Mouse (Mus musculus) neural tube, embryonic 11.5 days (tissue): Measurements from ENCODE around the gene Prdm10. TPM values are rescaled to one million over a fixed set of nuclear protein-coding genes. Genes with fewer than 3 reads are reported as not detected.

Source experiments
- ATAC-seq: fragments of 200-750 bp; cut with Nextera tagmentation; 2 replicates; pipeline ENCODE4 v1.8.0; 2017; ENCODE audit warnings: moderate number of reproducible peaks, mild to moderate bottlenecking, moderate TSS enrichment, moderate library complexity; ENCODE audit not compliant: insufficient read depth, low FRiP score, low TSS enrichment
- DNase-seq: peaks from one replicate; pipeline ENCODE4 v3.0.0-alpha.2; 2015; ENCODE audit warnings: low spot score
- H3K27ac ChIP-seq: fragments of 300-500 bp; sonication (generic); 2 replicates; pipeline ENCODE4 v1.5.1; 2014; ENCODE audit warnings: low read depth, mild to moderate bottlenecking, low read length
- H3K27me3 ChIP-seq: fragments of 300-500 bp; sonication (generic); 2 replicates; pipeline ENCODE4 v1.6.1; 2014; ENCODE audit warnings: mild to moderate bottlenecking, low read length, mixed read lengths; ENCODE audit not compliant: control insufficient read depth, insufficient read depth
- H3K36me3 ChIP-seq: fragments of 300-500 bp; sonication (generic); 2 replicates; pipeline ENCODE4 v1.6.1; 2014; ENCODE audit warnings: mild to moderate bottlenecking, low read length, moderate library complexity, mixed read lengths; ENCODE audit not compliant: control insufficient read depth, insufficient read depth
- H3K4me1 ChIP-seq: fragments of 300-500 bp; sonication (generic); 2 replicates; pipeline ENCODE4 v1.6.1; 2014; ENCODE audit warnings: low read length, mixed read lengths; ENCODE audit not compliant: control insufficient read depth, insufficient read depth
- H3K4me2 ChIP-seq: fragments of 300-500 bp; sonication (generic); 2 replicates; pipeline ENCODE4 v1.6.1; 2014; ENCODE audit warnings: low read depth, mild to moderate bottlenecking, moderate library complexity
- H3K4me3 ChIP-seq: fragments of 300-500 bp; sonication (generic); 2 replicates; pipeline ENCODE4 v1.5.1; 2014; ENCODE audit warnings: low read depth, low read length
- H3K9ac ChIP-seq: fragments of 300-500 bp; sonication (generic); 2 replicates; pipeline ENCODE4 v1.6.1; 2014; ENCODE audit warnings: mild to moderate bottlenecking, low read length
- H3K9me3 ChIP-seq: fragments of 300-500 bp; sonication (generic); 2 replicates; pipeline ENCODE4 v1.6.1; 2016; ENCODE audit warnings: low read length; ENCODE audit not compliant: control insufficient read depth
- WGBS: fragments of 180-500 bp; shearing (Covaris S2); extraction: QIAGEN DNeasy Blood & Tissue Kit; methylation state at CpG from one replicate; pipeline ENCODE4 v1.1.7; 2014; 5-methylcytosine and 5-hydroxymethylcytosine counted together
- polyA plus RNA-seq: library from polyadenylated mRNA; unstranded; fragments of >200 nt; fragmentation: Nextera tagmentation; extraction: Ambion mirVana; gene quantifications from 2 replicates; pipeline ENCODE4 v1.2.1, GENCODE M21; 2014

The Prdm10 gene
- polyA plus RNA-seq, 1 experiment from 2014 or later = 9.2 TPM

DNA sequence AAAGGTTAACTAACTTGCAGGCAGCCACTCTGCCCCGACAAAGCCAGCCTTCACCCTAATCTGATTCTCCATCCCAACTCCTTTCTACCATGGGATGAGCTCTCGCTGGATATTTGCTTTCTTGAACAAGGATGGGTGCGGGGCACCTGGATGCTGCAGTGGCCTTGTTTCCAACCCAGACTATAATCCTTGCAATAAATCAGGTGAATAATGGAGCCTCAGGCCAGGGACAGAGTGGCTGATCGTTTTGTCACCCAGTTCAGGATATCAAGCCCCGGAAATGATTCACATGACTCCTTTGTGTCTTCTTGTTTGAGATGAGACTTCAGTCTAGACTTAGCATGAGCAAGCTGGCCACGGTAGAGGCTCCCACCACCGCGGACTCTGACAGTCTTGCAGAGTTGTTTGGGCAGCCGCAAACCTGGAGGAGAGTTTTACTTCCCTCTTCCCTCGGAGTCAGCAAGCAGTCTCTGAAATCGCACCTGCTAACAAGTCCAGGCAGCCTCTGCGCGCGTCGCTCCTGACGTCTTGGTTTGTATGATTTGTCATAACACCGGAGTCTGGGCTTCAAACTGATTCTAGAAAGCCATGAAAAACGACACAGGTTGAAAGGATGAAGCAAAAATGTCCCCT lies 36.9 kb upstream of the Prdm10 start:
- no peak for DNase-seq
- no peak overlapping the region for H3K4me2 ChIP-seq
- no peaks in the 10 kb centered on the region for H3K36me3 ChIP-seq
- no peaks in the 10 kb centered on the region for H3K4me1 ChIP-seq
- no peaks in the 10 kb centered on the region for H3K27me3 ChIP-seq
- no peak overlapping the region for H3K27ac ChIP-seq
- 75% methylated on average over 18 of the region's 18 CpGs for WGBS
- no peak overlapping the region for H3K9ac ChIP-seq
- no peaks in the 10 kb centered on the region for H3K9me3 ChIP-seq
- H3K4me3 ChIP-seq = no peak overlapping the region
- no peak for ATAC-seq

DNA sequence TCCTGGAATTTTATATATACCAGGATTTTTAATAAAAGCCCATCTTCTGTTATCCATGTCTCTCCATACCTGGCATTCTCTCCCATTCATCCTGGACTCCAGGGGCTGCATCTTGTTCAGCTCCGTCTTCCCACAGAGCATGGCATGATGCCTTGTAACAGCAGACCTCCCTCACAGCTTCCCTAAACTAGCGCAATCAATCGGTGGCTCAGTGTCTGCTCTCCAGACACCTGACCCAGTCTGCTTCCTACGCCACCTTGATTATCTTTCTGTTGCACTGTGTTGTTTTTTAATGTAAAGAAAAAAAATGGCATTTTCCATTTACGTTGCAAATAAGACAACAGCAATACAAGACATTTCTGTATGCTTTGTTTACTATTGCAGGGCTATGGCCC lies 36.4 kb upstream of the Prdm10 start:
- WGBS = 85% methylated on average over 5 of the region's 5 CpGs
- no peak overlapping the region for H3K27ac ChIP-seq

DNA sequence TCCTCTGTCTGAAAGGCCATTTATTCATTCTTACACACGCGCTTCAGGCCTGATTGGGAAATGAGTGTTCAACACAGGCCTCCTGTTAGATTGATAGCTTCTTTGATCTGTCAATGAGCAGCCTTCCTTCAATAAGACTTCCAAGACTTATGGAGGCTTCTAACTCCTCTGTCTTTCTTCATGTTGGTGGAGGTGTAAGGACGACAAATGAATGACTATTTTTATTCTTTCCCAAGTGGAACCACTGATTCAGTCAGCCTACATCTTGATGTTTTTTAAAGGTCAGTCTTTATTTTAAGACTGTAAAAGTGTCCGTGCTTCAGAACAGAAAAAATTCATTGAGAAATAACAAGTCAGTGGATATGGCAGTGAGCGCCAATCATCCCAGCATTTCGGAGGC lies 35.3 kb upstream of the Prdm10 start:
- H3K36me3 ChIP-seq = no peaks in the 10 kb centered on the region
- ATAC-seq (no peak), DNase-seq (no peak)
- H3K9me3 ChIP-seq = no peaks in the 10 kb centered on the region
- no peaks in the 10 kb centered on the region for H3K27me3 ChIP-seq
- no peak overlapping the region for H3K4me3 ChIP-seq
- WGBS = 88% methylated on average over 6 of the region's 6 CpGs
- no peaks in the 10 kb centered on the region for H3K4me1 ChIP-seq
- H3K4me2 ChIP-seq = no peak overlapping the region
- H3K9ac ChIP-seq = no peak overlapping the region
- no peak overlapping the region for H3K27ac ChIP-seq

More for the DNA sequence above, 36.4 kb upstream of the Prdm10 start:
- DNase-seq (no peak), ATAC-seq (no peak)
- Histone ChIP-seq H3K36me3 (no peaks in the 10 kb centered on the region), H3K9me3 (no peaks in the 10 kb centered on the region), H3K27me3 (no peaks in the 10 kb centered on the region), H3K4me2 (no peak overlapping the region), H3K4me1 (no peaks in the 10 kb centered on the region), H3K4me3 (no peak overlapping the region), H3K9ac (no peak overlapping the region)

DNA sequence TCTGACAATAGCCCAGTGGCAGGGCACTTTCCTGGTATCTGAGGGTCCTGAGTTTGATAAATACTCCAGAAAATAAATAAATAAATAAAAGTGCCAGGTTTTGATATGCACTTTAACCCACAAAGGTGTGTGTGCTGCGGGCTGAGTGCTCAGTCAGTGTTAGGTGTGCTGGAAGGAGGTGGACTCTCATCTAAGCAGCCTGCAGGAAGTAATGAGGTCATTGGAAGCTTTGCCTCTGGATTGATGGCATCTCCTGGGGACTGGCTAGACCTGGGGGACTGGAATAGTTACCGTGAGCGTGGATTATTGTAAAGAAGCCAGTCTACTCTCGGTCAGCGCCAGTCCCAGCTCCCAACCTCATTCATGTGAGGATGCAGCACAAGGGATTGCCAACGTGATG lies 33.9 kb upstream of the Prdm10 start:
- WGBS = 67% methylated on average over 6 of the region's 6 CpGs
- Histone ChIP-seq H3K27me3 (no peaks in the 10 kb centered on the region), H3K9ac (no peak overlapping the region), H3K4me1 (no peaks in the 10 kb centered on the region), H3K4me2 (no peak overlapping the region), H3K36me3 (no peaks in the 10 kb centered on the region), H3K27ac (no peak overlapping the region), H3K9me3 (no peaks in the 10 kb centered on the region), H3K4me3 (no peak overlapping the region)
- DNase-seq = no peak
- ATAC-seq = no peak

DNA sequence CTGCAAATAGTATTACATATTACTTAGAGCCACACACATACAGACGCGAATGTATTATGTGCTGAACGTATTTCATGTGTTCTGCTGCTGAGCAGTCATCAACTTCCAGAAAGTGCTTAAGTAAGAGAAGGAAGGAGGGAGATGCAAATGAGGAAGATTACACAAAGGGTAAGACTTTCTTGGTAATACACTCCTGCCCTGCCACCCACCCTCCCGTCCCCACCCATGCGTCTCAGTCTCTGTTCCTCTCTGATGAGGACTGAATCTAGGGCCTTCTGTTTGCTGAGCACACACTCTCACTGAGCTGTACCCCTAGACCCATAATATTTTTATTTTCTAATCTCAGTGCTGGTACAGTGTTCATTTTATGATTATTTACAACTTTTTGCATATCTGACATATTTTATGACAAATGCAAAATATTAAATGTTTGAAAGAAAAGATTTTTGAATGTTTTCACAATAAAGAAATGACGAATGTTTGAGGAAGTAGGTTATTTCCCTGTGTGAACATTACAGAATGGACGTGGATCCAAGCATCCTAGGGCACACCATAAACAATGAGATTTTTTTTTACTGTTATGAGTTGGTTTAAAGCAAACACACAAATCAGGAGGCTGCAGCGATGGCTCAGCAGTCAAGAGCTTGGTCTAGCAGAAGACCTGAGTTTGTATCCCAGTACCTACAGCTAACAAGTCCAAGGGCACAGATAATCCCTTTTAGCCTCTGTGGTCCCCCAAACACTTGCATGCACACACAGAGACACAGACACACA lies 32.7 kb upstream of the Prdm10 start:
- Histone ChIP-seq H3K4me1 (no peaks in the 10 kb centered on the region), H3K4me2 (no peak overlapping the region), H3K9ac (no peak overlapping the region), H3K4me3 (no peak overlapping the region), H3K9me3 (no peaks in the 10 kb centered on the region), H3K27ac (no peak overlapping the region), H3K27me3 (no peaks in the 10 kb centered on the region), H3K36me3 (no peaks in the 10 kb centered on the region)
- ATAC-seq (no peak), DNase-seq (no peak)
- 84% methylated on average over 8 of the region's 8 CpGs for WGBS

DNA sequence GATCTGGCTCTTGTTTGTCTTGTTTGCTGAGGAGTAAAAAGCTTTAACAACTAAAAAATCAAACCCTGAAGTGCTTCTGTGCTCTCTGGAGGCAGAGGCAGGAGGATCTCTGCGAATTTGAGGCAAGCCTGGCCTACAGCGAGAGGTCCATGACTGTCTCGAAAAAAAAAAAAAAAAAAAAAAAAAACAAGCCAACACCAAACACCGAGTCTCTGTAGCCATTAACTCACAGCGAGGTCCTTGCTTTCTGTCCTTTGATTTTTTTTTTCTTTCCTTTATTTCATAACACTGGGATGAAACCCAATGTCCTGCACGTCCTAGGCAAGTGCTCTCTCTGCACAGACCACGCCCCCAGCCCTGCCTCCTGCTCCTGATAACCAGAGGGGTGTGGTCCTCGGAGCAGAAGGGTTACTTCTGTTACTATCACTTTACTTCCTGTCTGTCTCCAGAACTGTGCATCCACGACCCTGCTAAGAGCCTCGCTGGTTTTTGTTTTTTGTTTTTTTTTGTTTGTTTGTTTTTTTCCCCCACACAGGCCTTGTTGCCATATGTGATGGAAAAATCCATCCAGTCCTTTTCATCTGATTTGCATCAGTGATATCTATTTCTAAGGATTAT lies 28.0 kb upstream of the Prdm10 start:
- DNase-seq (no peak), ATAC-seq (no peak)
- Histone ChIP-seq H3K9ac (no peak overlapping the region), H3K27me3 (no peaks in the 10 kb centered on the region), H3K36me3 (no peaks in the 10 kb centered on the region), H3K4me1 (no peaks in the 10 kb centered on the region), H3K4me2 (no peak overlapping the region), H3K27ac (no peak overlapping the region), H3K4me3 (no peak overlapping the region), H3K9me3 (no peaks in the 10 kb centered on the region)
- WGBS = 83% methylated on average over 10 of the region's 10 CpGs

DNA sequence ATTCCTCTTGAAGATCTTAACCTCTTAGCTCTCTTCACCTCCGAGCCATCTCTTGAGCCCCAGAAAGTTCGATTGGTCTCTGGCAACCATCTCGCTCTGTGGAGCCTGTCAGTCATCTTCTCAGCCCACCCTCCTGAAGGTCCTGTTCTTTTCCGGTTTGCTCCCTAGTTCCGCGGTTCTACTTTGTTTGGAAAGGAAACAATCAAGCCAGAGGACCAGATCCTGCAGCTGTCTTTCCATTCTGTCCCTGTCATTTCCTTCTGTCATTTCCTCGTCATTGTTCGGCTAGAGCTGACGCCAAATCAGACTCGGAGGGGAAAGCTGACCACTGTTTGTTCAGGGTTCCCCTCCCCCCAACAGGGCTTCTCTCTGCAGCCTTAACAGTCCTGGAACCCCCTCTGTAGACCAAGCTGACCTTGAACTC lies 27.0 kb upstream of the Prdm10 start:
- ATAC-seq = no peak
- Histone ChIP-seq H3K4me1 (no peaks in the 10 kb centered on the region), H3K27me3 (no peaks in the 10 kb centered on the region), H3K9ac (no peak overlapping the region), H3K36me3 (no peaks in the 10 kb centered on the region), H3K4me3 (no peak overlapping the region), H3K4me2 (no peak overlapping the region; the same call in 1 of the 2 replicates), H3K9me3 (no peaks in the 10 kb centered on the region), H3K27ac (no peak overlapping the region)
- DNase-seq = no peak
- WGBS = 57% methylated on average over 10 of the region's 10 CpGs

DNA sequence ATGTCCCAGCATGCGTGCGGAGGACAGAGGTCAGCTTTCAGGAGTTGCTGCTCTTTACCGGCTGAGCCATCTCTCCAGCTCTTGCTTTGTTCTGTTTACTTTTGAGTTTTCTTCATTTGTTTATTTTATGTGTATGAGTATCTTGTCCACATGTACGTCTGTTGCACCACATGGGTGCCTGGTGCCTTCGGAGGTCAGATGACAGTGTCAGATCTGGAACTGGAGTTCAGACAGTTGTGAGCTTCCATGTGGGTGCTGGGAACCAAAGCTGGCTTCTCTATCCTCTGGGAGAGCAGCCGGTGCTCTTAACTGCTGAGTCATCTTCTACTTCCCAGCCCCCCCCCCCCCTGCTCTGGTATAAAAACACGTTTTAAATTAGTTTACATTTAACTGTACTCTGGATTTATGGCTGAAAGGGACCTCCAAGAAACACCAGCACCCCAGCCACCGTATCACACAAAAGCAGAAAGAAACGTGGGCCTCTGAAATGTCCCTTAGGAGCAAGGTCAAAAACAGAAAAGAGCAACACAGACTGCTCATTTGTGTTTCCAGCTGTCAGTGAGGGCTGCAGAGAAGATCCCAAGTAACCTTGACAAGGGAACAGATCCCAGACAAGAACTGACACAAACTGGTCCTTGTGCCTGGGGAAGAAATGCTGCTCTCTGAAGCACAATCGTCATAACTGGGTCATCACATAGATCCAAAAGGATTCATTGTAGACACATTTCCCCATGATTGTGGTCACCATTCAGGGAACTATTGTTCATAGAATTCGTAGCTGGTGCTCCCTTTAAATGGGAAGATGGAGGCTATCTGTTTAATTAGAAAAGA lies 26.3 kb upstream of the Prdm10 start:
- Histone ChIP-seq H3K27ac (no peak overlapping the region; the same call in 1 of the 2 replicates), H3K4me2 (no peak overlapping the region; the same call in 1 of the 2 replicates), H3K4me1 (no peaks in the 10 kb centered on the region), H3K9ac (no peak overlapping the region), H3K36me3 (no peaks in the 10 kb centered on the region), H3K4me3 (no peak overlapping the region), H3K9me3 (no peaks in the 10 kb centered on the region), H3K27me3 (no peaks in the 10 kb centered on the region)
- DNase-seq (no peak), ATAC-seq (no peak)
- WGBS = 75% methylated on average over 11 of the region's 11 CpGs
